Mouse (Mus musculus): ENCODE results near the gene Gm14569.

Gm14569 gene

GRCm38 (mm10) chrX:36491730-36492129, at the start of gene Gm14569:
Gm14569 (minus strand) TSS chrX:36491830.
- DNase-seq (ENCODE audit: low read depth) = no peak

GRCm38 (mm10) chrX:36534514-36534913, 42.9 kb upstream of the Gm14569 start:
- DNase-seq (ENCODE audit: low read depth) = peak; percentile 63

- DNase-seq (ENCODE audit: low read depth) = no peak
These were observed 42.1 kb upstream of the Gm14569 start for GRCm38 (mm10) chrX:36533744-36534143.

GRCm38 (mm10) chrX:36530251-36530650, 38.6 kb upstream of the Gm14569 start:
- DNase-seq (ENCODE audit: low read depth) = no peak

- no peak for DNase-seq (ENCODE audit: low read depth)
These were observed 32.1 kb upstream of the Gm14569 start for GRCm38 (mm10) chrX:36523729-36524128.

- no peak for DNase-seq (ENCODE audit: low read depth)
These were observed 22.1 kb upstream of the Gm14569 start for GRCm38 (mm10) chrX:36513726-36514125.

GRCm38 (mm10) chrX:36513231-36513630, 21.6 kb upstream of the Gm14569 start:
- no peak for DNase-seq (ENCODE audit: low read depth)

GRCm38 (mm10) chrX:36506863-36507262, 15.2 kb upstream of the Gm14569 start:
- peak; percentile 38 for DNase-seq (ENCODE audit: low read depth)

- peak; percentile 58 for DNase-seq (ENCODE audit: low read depth)
These were observed 2.1 kb downstream of the Gm14569 start for GRCm38 (mm10) chrX:36489506-36489905.

GRCm38 (mm10) chrX:36487996-36488395, 3.6 kb downstream of the Gm14569 start:
- peak; percentile 49 for DNase-seq (ENCODE audit: low read depth)

- DNase-seq (ENCODE audit: low read depth) = peak; percentile 62
These were observed 16.8 kb downstream of the Gm14569 start for GRCm38 (mm10) chrX:36474873-36475272.

- DNase-seq (ENCODE audit: low read depth) = peak; percentile 66
These were observed 17.4 kb downstream of the Gm14569 start for GRCm38 (mm10) chrX:36474103-36474751.

GRCm38 (mm10) chrX:36456031-36456430, 35.6 kb downstream of the Gm14569 start:
- DNase-seq (ENCODE audit: low read depth) = peak; percentile 69

- DNase-seq (ENCODE audit: low read depth) = no peak
These were observed 53.7 kb downstream of the Gm14569 start for GRCm38 (mm10) chrX:36437932-36438331.

GRCm38 (mm10) chrX:36434993-36435392, 56.6 kb downstream of the Gm14569 start:
- peak; percentile 9 for DNase-seq (ENCODE audit: low read depth)

GRCm38 (mm10) chrX:36419153-36419552, 72.5 kb downstream of the Gm14569 start:
- no peak for DNase-seq (ENCODE audit: low read depth)

GRCm38 (mm10) chrX:36402316-36402715, 89.3 kb downstream of the Gm14569 start:
- DNase-seq (ENCODE audit: low read depth) = peak; percentile 35

GRCm38 (mm10) chrX:36400980-36401379, 90.7 kb downstream of the Gm14569 start, which contains the start of gene Gm6268:
Gm6268 (plus strand) TSS chrX:36401280.
- DNase-seq (ENCODE audit: low read depth) = no peak

GRCm38 (mm10) chrX:36393279-36393678, 98.4 kb downstream of the Gm14569 start:
- peak; percentile 33 for DNase-seq (ENCODE audit: low read depth)

GRCm38 (mm10) chrX:36392672-36393071, 99.0 kb downstream of the Gm14569 start:
- DNase-seq (ENCODE audit: low read depth) = no peak

- DNase-seq (ENCODE audit: low read depth) = no peak
These were observed 101.1 kb downstream of the Gm14569 start for GRCm38 (mm10) chrX:36390503-36390902.

- DNase-seq (ENCODE audit: low read depth) = no peak
These were observed 101.7 kb downstream of the Gm14569 start for GRCm38 (mm10) chrX:36389971-36390370.

GRCm38 (mm10) chrX:36385340-36385739, 106.3 kb downstream of the Gm14569 start:
- no peak for DNase-seq (ENCODE audit: low read depth)
